Mouse (Mus musculus): Measurements from ENCODE around the gene Galntl6. TPM values are rescaled to one million over a fixed set of nuclear protein-coding genes. Genes with fewer than 3 reads are reported as not detected.

Galntl6 gene
- total RNA-seq, 2 experiments from 2014 or later = 41.2 to 42.4 TPM

DNA sequence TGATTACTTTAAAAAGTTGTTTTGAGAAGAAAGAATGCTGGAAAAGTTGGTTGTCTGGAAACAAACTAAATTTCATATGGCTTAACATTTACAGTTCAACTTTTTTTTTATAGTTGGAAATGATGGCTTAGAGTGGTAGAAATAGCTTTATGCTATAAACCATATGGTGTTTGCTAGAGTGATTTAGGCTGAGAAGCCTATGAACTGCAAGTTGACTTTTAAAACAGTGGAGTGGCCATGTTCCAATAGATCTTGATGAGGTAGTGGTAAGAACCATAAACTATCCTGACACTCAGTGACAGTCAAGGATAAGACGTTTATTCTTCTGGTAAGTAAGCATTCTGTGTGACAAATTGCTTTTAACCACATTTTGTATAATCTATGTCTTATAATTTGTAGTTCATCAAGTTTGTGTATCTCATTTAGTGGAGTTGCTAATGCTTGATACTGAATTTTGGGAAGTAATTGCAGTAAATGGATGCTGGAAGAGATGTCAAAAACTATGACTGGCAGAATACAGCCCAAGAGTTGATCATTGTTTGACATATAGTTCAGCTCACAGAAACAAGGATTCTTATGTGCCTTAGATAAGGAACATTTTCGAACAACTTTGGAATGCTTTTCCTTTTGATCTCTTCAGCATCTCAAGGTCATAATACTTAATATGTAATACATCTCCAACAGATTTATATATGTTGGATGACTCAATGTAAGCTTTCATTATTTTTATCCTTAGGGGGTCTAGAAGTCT, 888.8 kb downstream of the Galntl6 start:
- no peak for DNase-seq (ENCODE audit: low spot score in 2 of 2)
- intact Hi-C loops (cut with DNase I) = no loop called here

DNA sequence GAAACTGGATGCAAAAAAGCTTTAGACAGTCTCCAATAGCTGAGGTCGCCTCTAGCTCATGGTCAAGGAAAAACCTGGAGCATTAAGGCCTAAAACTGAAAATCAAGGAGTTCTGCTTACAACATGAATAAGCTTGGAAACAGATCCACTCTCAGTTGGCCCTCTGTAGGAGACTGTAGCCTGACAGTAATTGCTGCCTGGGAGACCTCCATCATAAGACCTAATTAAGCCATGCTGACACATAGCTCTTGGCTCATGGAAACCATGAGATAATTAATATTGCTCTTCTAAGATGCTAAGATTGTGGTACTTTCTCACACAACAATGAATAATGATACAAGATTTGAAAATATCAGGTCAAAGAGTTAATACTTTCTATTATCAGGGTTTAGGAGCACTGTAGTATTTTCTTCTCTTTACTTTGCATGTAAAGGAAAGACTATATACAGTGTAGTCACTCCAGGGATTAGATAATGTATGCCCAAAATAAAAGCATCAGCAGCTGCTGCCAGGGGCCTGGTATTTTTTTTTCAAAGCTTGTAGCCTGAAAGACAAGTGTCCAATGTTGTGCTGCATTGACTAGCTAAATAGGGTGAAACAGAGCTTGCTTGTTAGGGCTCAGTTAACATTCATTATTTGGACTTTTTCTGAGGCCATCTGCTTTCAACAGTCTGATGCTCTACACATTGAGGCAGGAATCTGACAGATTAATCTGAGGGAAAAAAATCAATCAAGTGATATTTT, 922.8 kb downstream of the Galntl6 start:
- intact Hi-C loops (cut with DNase I) = no loop called here

DNA sequence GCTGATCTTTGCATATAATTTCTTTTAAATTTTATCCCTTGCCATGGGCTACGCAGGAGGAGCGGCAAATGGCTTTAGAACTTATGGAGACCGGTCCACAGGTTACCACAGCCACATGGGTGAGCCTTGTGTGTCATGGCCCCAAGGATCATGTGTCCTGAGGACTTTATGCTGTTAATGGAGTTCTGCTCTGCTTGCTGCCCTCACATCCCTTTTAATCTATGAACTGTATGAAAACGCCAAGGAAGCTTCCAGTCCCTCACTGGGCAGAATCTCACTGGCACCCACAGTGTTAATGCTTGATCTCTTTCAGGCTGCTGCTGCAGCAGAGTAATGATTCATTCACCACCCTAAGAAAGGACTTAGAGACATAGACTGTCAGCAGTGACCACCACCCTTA, 935.1 kb downstream of the Galntl6 start:
- DNase-seq (ENCODE audit: low spot score in 2 of 2) = no peak

More for the DNA sequence above, 922.8 kb downstream of the Galntl6 start:
- peak in 1 of 2 experiments; percentile 10 for DNase-seq (ENCODE audit: low spot score in 2 of 2)

DNA sequence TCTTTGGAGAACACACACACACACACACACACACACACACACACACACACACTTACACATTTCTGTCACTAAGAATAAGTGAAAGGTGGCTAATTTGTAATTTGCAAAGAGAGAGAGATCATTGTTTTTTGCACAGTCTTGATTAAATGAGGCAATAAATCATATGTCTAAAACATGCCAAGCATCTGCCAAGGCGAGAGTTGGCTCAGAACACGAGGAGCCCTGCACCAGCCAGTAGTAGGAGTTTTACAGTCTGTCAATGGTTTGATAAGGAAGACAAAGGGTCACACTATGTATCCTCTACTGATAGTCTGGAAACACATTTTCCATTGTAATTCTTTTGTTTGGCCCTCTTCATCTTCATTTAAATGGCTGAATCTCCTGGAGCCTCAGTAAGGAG, 938.3 kb downstream of the Galntl6 start:
- intact Hi-C loops (cut with DNase I) = no loop called here
- DNase-seq (ENCODE audit: low spot score in 2 of 2) = no peak

More for the DNA sequence above, 935.1 kb downstream of the Galntl6 start:
- intact Hi-C loops (cut with DNase I) = no loop called here

GRCm38 (mm10) chr8:57972832-57973231, 939.6 kb downstream of the Galntl6 start:
- DNase-seq (ENCODE audit: low spot score in 2 of 2) = no peak
- intact Hi-C loops (cut with DNase I) = no loop called here

GRCm38 (mm10) chr8:57966676-57967075, 945.8 kb downstream of the Galntl6 start:
- peak; percentile 30 to 40 for DNase-seq (ENCODE audit: low spot score in 2 of 2)
- intact Hi-C loops (cut with DNase I) = loop anchor here (10.0 kb wide), 1 partner anchor 168 kb away; no protein-coding TSS in a partner anchor

DNA sequence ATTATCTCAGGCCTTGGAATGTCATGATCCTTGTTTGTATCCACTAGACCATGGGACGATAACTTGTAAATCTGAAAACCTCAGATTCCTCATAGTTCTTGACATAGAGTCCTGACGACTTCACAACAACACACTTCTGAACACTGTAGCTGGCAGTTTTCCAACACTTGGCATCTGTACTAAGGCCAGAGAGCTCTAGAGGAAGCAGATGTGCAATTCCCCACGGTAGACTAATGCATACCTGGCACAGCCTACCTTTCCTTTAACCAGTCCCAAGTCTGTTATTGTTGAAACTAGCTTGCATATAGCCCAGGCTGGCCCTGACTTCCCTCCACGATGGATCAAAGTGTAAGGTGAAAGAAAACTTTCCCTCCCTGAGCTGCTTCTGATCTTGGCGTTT, 946.9 kb downstream of the Galntl6 start:
- no peak for DNase-seq (ENCODE audit: low spot score in 2 of 2)
- intact Hi-C loops (cut with DNase I) = loop anchor here (10.0 kb wide), 1 partner anchor 169 kb away; no protein-coding TSS in a partner anchor

DNA sequence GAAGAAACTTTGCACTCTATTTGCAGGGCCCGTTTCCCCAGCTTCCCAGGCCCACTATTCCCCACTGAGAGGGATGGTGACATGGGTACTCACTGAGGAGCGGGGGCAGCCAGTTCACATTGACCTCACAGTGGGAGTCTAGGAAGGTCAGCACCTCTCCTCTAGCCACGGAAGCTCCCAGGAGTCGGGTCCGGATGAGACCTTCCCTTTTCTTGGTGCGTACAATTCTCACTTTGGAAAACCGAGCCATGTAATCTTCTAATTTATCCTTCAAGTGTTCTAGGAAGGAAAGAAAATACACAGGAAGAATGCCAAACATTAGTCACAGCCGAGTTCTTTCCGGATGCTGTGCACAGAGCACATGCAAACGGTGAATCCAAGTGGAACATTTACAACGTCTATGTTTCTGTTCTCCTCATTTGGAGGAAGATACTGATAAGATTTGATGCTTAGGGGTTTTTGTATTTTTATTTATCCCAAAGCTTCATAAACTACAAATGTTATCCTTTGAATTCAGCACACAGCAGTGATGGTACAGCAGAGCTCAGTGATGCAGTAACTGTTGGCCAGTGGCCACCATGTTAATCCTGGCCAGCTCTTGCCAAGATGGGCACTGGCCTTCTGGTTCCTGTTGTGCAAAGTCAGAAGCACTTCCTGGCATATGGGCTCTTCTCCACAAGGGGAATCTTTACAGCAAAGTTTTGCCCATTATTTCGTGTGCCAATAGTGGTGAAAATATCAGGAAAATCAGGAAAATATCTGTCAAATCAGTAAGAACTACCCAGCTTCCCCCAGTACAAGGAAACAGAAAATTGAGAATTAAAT, 949.9 kb downstream of the Galntl6 start:
- DNase-seq (ENCODE audit: low spot score in 2 of 2) = peak; percentile 11 to 23
- intact Hi-C loops (cut with DNase I) = loop anchor here (10.0 kb wide), 1 partner anchor 172 kb away; no protein-coding TSS in a partner anchor

GRCm38 (mm10) chr8:57959136-57959535, 953.3 kb downstream of the Galntl6 start:
- DNase-seq (ENCODE audit: low spot score in 2 of 2) = no peak
- intact Hi-C loops (cut with DNase I) = no loop called here

GRCm38 (mm10) chr8:57958121-57958901, 954.1 kb downstream of the Galntl6 start:
- intact Hi-C loops (cut with DNase I) = no loop called here
- no peak for DNase-seq (ENCODE audit: low spot score in 2 of 2)

DNA sequence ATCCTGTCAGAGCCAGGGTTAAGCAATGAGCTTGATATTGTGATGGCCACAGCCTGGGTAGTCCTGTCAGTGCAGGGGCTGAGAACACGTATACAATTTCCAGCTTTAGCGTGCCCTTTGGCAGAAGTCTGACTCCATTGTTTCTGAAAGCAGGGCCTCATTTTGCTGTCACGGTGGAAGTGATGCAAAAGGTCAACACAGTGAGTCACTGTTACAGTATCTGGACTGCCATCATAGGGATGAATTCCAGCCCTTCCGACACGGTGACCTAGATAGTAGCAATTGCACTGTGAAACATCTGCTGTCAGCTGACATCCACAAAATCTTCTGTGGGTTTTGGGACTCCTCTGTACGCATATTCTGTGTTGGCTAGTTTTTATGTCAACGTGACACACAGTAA, 956.9 kb downstream of the Galntl6 start:
- no peak for DNase-seq (ENCODE audit: low spot score in 2 of 2)
- intact Hi-C loops (cut with DNase I) = no loop called here

DNA sequence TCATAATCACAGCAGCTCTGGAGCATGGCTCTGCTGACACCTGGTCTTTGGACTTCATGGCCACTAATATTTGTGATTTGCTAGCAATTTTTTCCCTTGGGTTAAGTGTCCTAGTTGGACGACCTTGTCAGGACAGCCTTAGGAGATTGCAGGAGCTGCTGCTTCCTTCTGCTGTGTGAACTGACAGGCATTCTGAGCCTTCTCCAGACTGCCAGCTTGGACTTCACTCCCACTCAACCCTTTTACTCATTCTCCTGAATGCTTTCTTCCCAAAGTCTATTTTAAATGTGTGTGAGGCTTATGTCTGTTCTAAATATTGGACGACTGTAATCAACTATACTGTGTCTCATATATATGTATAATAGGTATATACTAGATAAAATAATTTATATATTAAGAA, 971.3 kb downstream of the Galntl6 start:
- intact Hi-C loops (cut with DNase I) = no loop called here
- no peak for DNase-seq (ENCODE audit: low spot score in 2 of 2)

GRCm38 (mm10) chr8:57939856-57940420, 972.5 kb downstream of the Galntl6 start:
- intact Hi-C loops (cut with DNase I) = no loop called here

DNA sequence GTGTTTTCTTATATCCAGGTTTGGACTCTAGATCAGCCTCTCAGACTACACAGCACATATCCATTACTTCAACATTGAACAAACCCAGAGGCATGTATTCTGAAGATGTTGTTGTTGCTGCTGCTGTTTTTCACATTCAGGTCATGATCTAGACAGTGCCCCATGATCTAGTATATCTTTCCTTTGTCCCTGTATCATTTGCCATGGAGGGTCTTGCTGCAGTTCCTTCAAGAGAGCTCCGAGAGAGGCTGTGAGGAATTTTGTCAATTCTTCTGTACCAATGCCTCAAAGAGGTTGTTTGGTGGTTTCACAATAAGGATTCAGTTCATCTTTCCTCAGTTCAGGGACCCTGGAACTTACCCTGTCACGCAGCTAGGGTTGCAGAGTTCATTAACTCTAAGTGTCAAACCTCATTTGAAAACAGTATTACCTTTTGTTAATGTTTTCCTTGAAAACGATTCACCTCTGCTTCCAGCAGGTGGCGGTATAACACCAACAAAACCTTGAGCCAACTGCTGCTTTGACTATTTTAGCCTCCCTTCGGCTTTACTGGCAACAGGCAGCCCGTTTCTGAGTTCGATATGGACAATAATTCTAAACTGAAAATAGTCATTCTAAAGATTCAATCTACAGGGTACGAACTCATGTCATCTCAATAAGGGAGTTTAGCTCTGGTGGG, 973.1 kb downstream of the Galntl6 start:
- peak; percentile 72 to 80 for DNase-seq (ENCODE audit: low spot score in 2 of 2)
- intact Hi-C loops (cut with DNase I) = no loop called here

More at GRCm38 (mm10) chr8:57939856-57940420, 972.5 kb downstream of the Galntl6 start:
- no peak for DNase-seq (ENCODE audit: low spot score in 2 of 2)

- peak in 1 of 2 experiments; percentile 23 for DNase-seq (ENCODE audit: low spot score in 2 of 2)
These were observed 985.4 kb downstream of the Galntl6 start for GRCm38 (mm10) chr8:57927074-57927473.

DNA sequence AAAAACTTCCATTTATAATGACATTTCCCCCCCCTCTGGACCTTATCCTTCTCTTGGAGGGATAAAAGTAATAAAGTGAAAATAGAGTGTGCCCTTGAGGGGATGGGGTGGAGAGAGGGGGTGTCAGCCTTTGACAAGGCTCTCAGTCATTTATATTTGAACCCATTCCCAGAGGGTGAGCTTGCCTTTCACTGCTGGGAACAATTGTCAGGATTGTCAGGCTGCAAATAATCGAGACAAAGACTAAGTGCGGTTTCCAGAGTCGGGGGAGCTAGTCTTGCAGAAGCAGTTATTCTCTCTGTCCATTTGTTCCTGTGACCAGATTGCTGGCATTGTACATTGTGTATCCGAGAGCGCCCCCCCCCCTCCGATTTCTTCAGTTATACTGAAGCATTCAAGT, 988.9 kb downstream of the Galntl6 start:
- intact Hi-C loops (cut with DNase I) = no loop called here
- DNase-seq (ENCODE audit: low spot score in 2 of 2) = no peak

More at GRCm38 (mm10) chr8:57927074-57927473, 985.4 kb downstream of the Galntl6 start:
- intact Hi-C loops (cut with DNase I) = no loop called here

DNA sequence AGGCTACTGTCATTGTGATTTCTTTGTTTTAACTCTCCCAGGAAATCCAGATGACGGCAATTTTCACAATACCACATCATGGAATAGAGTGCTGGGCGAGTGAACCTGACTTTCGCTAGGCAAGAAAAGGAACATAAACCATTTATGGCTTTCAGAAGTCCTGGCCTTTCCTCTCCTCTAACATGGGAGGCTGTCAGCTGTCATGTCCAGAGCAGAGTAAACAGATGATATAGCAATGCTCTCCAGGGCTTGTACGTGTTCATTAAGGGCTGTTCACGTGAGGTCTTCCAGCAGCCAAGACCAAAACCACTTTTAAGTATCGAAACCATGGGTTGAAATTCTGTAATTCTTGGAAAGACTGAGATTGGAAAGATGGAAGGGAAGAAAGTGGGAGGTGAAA, 989.3 kb downstream of the Galntl6 start:
- DNase-seq (ENCODE audit: low spot score in 2 of 2) = no peak
- intact Hi-C loops (cut with DNase I) = no loop called here

All from left cerebral cortex, postnatal 14 days (tissue).